In the genomic region with DNA sequence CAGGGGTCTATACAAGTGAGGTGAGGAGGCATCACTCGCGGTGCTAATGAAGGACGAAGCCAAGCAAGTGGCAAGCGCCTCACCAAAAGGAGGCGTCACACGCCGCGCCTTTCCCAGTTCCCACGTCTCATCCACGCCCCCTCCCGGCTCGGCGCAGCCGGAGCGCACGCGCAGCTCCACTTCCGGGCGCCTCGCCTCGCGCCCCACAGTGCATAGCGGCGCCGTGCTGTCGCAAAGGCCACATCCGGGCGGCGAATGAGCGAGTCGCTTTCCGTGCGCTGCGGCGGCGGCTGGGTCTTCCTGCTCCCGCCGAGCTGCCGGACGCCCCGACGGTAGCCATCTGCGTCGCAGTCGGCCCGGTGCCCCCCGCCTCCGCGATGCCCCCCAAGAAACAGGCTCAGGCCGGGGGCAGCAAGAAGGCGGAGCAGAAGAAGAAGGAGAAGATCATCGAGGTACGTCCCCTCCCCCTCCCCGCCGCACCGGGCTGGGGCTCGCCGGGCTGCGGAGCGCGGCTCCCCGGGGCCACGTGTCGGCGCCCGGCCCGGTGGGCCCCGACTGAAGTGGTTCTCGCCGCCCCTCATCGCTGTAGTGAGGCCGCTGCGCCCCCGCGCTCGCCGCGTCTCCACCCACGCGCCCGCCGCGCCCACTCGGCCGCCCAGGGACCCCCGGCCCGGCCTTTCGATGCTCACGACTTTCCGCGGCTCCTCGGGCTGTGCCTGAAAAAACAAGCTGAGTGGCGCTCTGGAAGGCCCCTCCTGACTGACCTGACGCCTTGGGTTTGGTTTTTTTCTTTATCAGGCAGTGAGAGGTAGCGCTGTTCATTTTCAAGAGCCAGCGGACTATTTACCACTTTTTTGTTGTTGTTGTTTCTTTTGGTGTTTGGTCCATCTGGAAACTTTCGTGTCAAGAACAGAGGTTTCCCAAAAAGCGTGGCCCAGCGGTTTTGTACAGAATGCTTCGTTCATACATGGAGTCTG, we compare ENCODE assay signal across 8 mouse cellular contexts. TPM values are rescaled to one million over a fixed set of nuclear protein-coding genes. Genes with fewer than 3 reads are reported as not detected.
DNase-seq lines count a peak whose midpoint lies in the region; ATAC-seq and TF ChIP-seq lines count a peak whose summit lies in the region.

Zc3h15 (plus strand) TSS at position 160 of the 977 bp plus-strand sequence.

- in situ Hi-C loops in Patski (cut with MboI; ENCODE audit: low pct_unique_long_range_greater_than_20kb): no loop called here

- ATAC-seq in Patski: peak; percentile 98
- peak; percentile 99 for ATAC-seq in hindbrain, embryonic 13.5 days (ENCODE audit: low FRiP score)

- peak within 1 kb of the TSS; percentile 98 for H3K9ac ChIP-seq in hindbrain, embryonic 13.5 days

- peak; percentile 84 for TF ChIP-seq CTCF in Patski (IDR thresholded peaks at IDR 0.05)

- DNase-seq in Patski (ENCODE audit: low read depth, low spot score): peak; percentile 41
- DNase-seq in cerebellum, postnatal 14 days: peak; percentile 96
- DNase-seq in frontal cortex, postnatal 14 days (ENCODE audit: low spot score in 2 of 2): peak; percentile 87 to 92
- peak; percentile 85 to 90 for DNase-seq in layer of hippocampus, postnatal 25 days (ENCODE audit: extremely low spot score in 1 of 2, low spot score in 1 of 2)
- peak; percentile 93 for DNase-seq in lung, postnatal 25 days (ENCODE audit: low spot score)
- DNase-seq in retina, embryonic 14.5 days (ENCODE audit: low spot score): peak; percentile 97
- peak; percentile 97 for DNase-seq in thymus, postnatal 4 days

- H3K9me3 ChIP-seq in hindbrain, embryonic 13.5 days: no peaks in the 10 kb centered on the region

- peaks cover 28% of the 10 kb centered on the region for H3K4me1 ChIP-seq in hindbrain, embryonic 13.5 days (replicated peaks)

- CTCF ChIA-PET in Patski (lab: Charles Lee): interaction anchor here (1.3 kb wide), 1 partner anchor 127 kb away, joined by 3 read pairs; no protein-coding TSS in a partner anchor

- POLR2A ChIA-PET in Patski (lab: Charles Lee): interaction anchor here (0.7 kb wide), 1 partner anchor 120 kb away, joined by 3 read pairs; no protein-coding TSS in a partner anchor

- no peaks in the 10 kb centered on the region for H3K36me3 ChIP-seq in hindbrain, embryonic 13.5 days

- H3K4me3 ChIP-seq in hindbrain, embryonic 13.5 days: peak within 1 kb of the TSS; percentile 93

- H3K4me2 ChIP-seq in hindbrain, embryonic 13.5 days: peak within 1 kb of the TSS; percentile 82

- under 1% methylated on average over 55 of the region's 100 CpGs for WGBS in hindbrain, embryonic 13.5 days

- H3K27me3 ChIP-seq in Patski: peaks cover 25% of the 10 kb centered on the region
- no peaks in the 10 kb centered on the region for H3K27me3 ChIP-seq in hindbrain, embryonic 13.5 days

- peak within 1 kb of the TSS; percentile 95 for H3K27ac ChIP-seq in hindbrain, embryonic 13.5 days

RNA-seq across cellular contexts. Expression of gene Zc3h15, which starts in this region (rescaled TPM):
- 85.5 TPM for polyA plus RNA-seq in Patski (2021)
- 210 and 215 TPM in 2 replicates for polyA plus RNA-seq in hindbrain, embryonic 13.5 days (2015; fragmentation: Nextera tagmentation; extraction: Ambion mirVana)
- total RNA-seq in layer of hippocampus, postnatal 25 days (2021): 100 to 1,000 TPM; 125 to 128 TPM

Comparison
In these comparisons a context has a peak if more than half of its experiments do, and no peak if none do; other contexts are left out.
1. Peak in every context shown above with its lines: DNase-seq, ATAC-seq, H3K4me3 ChIP-seq and H3K27ac ChIP-seq.
2. DNase-seq: peak in every context shown above with its lines; median percentile 97 in retina, embryonic 14.5 days; 97 in thymus, postnatal 4 days; 96 in cerebellum, postnatal 14 days; 93 in lung, postnatal 25 days; 90 in frontal cortex, postnatal 14 days; 88 in layer of hippocampus, postnatal 25 days; 41 in Patski.